16 mouse cellular contexts compared by ENCODE assay signal in the genomic region with DNA sequence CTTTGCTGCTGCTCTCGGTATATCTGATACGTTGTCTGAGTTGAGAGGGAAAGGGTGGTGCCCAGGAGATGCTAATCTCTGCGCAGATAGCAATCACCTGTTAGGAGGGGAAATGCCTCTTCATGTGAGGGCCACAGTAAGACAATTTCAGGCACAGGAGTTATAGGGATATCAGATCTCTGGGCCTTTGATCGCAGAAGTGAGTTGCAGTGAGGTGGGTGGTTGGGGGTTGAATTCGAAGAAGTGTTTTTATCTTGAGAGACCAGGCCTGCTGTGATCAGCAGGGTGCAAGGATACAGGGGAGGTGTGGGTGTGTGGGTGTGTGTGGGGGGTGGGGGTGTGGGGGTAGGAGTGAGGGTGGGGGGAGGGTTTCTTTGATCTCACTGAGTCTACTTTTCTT. TPM values are rescaled to one million over a fixed set of nuclear protein-coding genes. Genes with fewer than 3 reads are reported as not detected.
DNase-seq lines count a peak whose midpoint lies in the region; ATAC-seq and TF ChIP-seq lines count a peak whose summit lies in the region.
"Had no signal": no experiment of that assay in that cellular context is flagged by ENCODE, and none has a peak within 500 bp of the region (broad histone marks: within the 10 kb centered on the region; RNA-seq: fewer than 3 reads in every experiment).

No protein-coding gene starts in this region.

- no peak for TF ChIP-seq CTCF in liver, embryonic 14.5 days (IDR thresholded peaks at IDR 0.05; ENCODE audit: low read depth)
- TF ChIP-seq CTCF in thymus, adult 2 months (IDR thresholded peaks at IDR 0.05; ENCODE audit: borderline replicate concordance, control insufficient read depth, extremely low read depth, insufficient read depth, low read length, poor library complexity), result no peak
- TF ChIP-seq CTCF in left cerebral cortex, adult 2 months (IDR thresholded peaks at IDR 0.05), result no peak

- no peaks in the 10 kb centered on the region; the same call in 1 of the 2 replicates for H3K9me3 ChIP-seq in liver, embryonic 14.5 days (ENCODE audit: control insufficient read depth, low read length)
- H3K9me3 ChIP-seq: forebrain, embryonic 12.5 days; heart, embryonic 13.5 days; hindbrain, embryonic 13.5 days; kidney, embryonic 15.5 days had no signal

- intact Hi-C loops in left cerebral cortex, adult 2 months (cut with DNase I), result no loop called here

- H3K9ac ChIP-seq in liver, embryonic 14.5 days (replicated peaks), result no peak overlapping the region
- H3K9ac ChIP-seq: forebrain, embryonic 12.5 days; heart, embryonic 13.5 days; hindbrain, embryonic 13.5 days; kidney, embryonic 15.5 days had no signal

- no peak overlapping the region for H3K4me3 ChIP-seq in liver, embryonic 14.5 days (ENCODE audit: insufficient read depth in 1 of 2, low read depth in 2 of 2, low read length in 2 of 2)
- H3K4me3 ChIP-seq in thymus, adult 2 months (ENCODE audit: control insufficient read depth, insufficient read depth, low read length), result no peak overlapping the region
- no peak overlapping the region for H3K4me3 ChIP-seq in left cerebral cortex, adult 2 months
- H3K4me3 ChIP-seq: forebrain, embryonic 12.5 days; heart, embryonic 13.5 days; hindbrain, embryonic 13.5 days; kidney, embryonic 15.5 days had no signal

- WGBS in liver, embryonic 14.5 days (ENCODE audit: insufficient replicate concordance), result 23% methylated on average over 5 of the region's 5 CpGs
- WGBS in thymus, adult 2 months, result 5% methylated on average over 5 of the region's 5 CpGs

- H3K4me2 ChIP-seq in liver, embryonic 14.5 days (ENCODE audit: low read depth), result peak overlapping the region; percentile 59
- H3K4me2 ChIP-seq: forebrain, embryonic 12.5 days; hindbrain, embryonic 13.5 days; kidney, embryonic 15.5 days had no signal

- TF ChIP-seq POLR2A in thymus, adult 2 months (IDR thresholded peaks at IDR 0.05; ENCODE audit: control insufficient read depth, extremely low read depth, insufficient read depth, low read length, poor library complexity), result no peak

- H3K36me3 ChIP-seq in liver, embryonic 14.5 days (replicated peaks; ENCODE audit: control insufficient read depth, insufficient read depth, low read depth), result no peaks in the 10 kb centered on the region
- no peaks in the 10 kb centered on the region for H3K36me3 ChIP-seq in thymus, adult 2 months (ENCODE audit: control insufficient read depth, insufficient read depth, low read length)
- H3K36me3 ChIP-seq: forebrain, embryonic 12.5 days; hindbrain, embryonic 13.5 days; kidney, embryonic 15.5 days had no signal

- H3K27me3 ChIP-seq in liver, embryonic 14.5 days (ENCODE audit: control insufficient read depth, insufficient read depth, low read length), result no peaks in the 10 kb centered on the region
- H3K27me3 ChIP-seq in thymus, adult 2 months (ENCODE audit: control insufficient read depth, insufficient read depth, low read length), result no peaks in the 10 kb centered on the region
- H3K27me3 ChIP-seq: forebrain, embryonic 12.5 days; heart, embryonic 13.5 days; hindbrain, embryonic 13.5 days; kidney, embryonic 15.5 days had no signal

- TF ChIP-seq EP300 in liver, embryonic 14.5 days (IDR thresholded peaks at IDR 0.05; ENCODE audit: low read depth), result no peak

- ATAC-seq in liver, embryonic 14.5 days (ENCODE audit: insufficient read depth), result peak; percentile 88

- no peak overlapping the region for H3K27ac ChIP-seq in liver, embryonic 14.5 days
- H3K27ac ChIP-seq in thymus, adult 2 months (ENCODE audit: control insufficient read depth, insufficient read depth, low read length), result no peak overlapping the region
- no peak overlapping the region for H3K27ac ChIP-seq in left cerebral cortex, adult 2 months
- H3K27ac ChIP-seq: forebrain, embryonic 12.5 days; heart, embryonic 13.5 days; hindbrain, embryonic 13.5 days; kidney, embryonic 15.5 days had no signal

- peak; percentile 65 for DNase-seq in CD8-positive naive resting alpha-beta T cell, adult 2 months (ENCODE audit: low read depth in 2 of 2, low spot score in 2 of 2)
- peak; percentile 87 for DNase-seq in T-cell, adult 2 months (ENCODE audit: low spot score)
- DNase-seq in liver, embryonic 14.5 days (ENCODE audit: low read depth in 3 of 3, low spot score in 3 of 3), result peak in 1 of 3 experiments; percentile 33
- DNase-seq in thymus, adult 2 months, result peak; percentile 53
- DNase-seq in layer of hippocampus, postnatal 14 days (ENCODE audit: low spot score in 2 of 2), result no peak
- DNase-seq in left cerebral cortex, adult 2 months (ENCODE audit: extremely low spot score in 1 of 2, low spot score in 2 of 2), result no peak
- DNase-seq in kidney, adult 18-20 months, result no peak
- DNase-seq in lung, adult 18-20 months, result no peak
- DNase-seq: cerebellum, adult 9-11 months; right cerebral cortex, postnatal 25 days had no signal

- H3K4me1 ChIP-seq in liver, embryonic 14.5 days (replicated peaks; ENCODE audit: control insufficient read depth in 2 of 2, insufficient read depth in 2 of 2, low read length in 1 of 2), result peaks cover 10 to 14% of the 10 kb centered on the region in 2 experiments
- peaks cover 71% of the 10 kb centered on the region for H3K4me1 ChIP-seq in thymus, adult 2 months (replicated peaks; ENCODE audit: control insufficient read depth, insufficient read depth, low read length)
- H3K4me1 ChIP-seq: forebrain, embryonic 12.5 days; hindbrain, embryonic 13.5 days had no signal

RNA-seq across cellular contexts. Expression of a gene that starts 24.4 kb away (rescaled TPM):
- polyA plus RNA-seq in liver, embryonic 14.5 days (2012; rRNA removed), result 0.01 and 0.02 TPM in 2 replicates
- 0.04 and 0.06 TPM in 2 replicates for polyA plus RNA-seq in liver, embryonic 14.5 days (2014; fragmentation: Nextera tagmentation; extraction: Ambion mirVana)
- polyA plus RNA-seq in thymus, adult 2 months (2012; rRNA removed), result 0.01 TPM in 1 of 2 replicates, not detected in the other
- total RNA-seq in layer of hippocampus, postnatal 14 days (2021), result under 1 TPM; 0.46 to 0.48 TPM
- 1 to 10 TPM in 1 of 2 experiments, under 1 TPM in 1; 0.79 to 1.3 TPM for total RNA-seq in left cerebral cortex, adult 2 months (2021)
- polyA plus RNA-seq: embryonic facial prominence, embryonic 11.5 days; forebrain, embryonic 12.5 days; limb, embryonic 11.5 days had no signal

RNA-seq across cellular contexts. Expression of a gene that starts 53.3 kb away (rescaled TPM):
- polyA plus RNA-seq in liver, embryonic 14.5 days (2012; rRNA removed), result 10.1 and 11.2 TPM in 2 replicates
- 5.7 and 6.9 TPM in 2 replicates for polyA plus RNA-seq in liver, embryonic 14.5 days (2014; fragmentation: Nextera tagmentation; extraction: Ambion mirVana)
- 12.1 and 14.7 TPM in 2 replicates for polyA plus RNA-seq in thymus, adult 2 months (2012; rRNA removed)
- 1 to 10 TPM; 2.1 to 2.5 TPM for total RNA-seq in layer of hippocampus, postnatal 14 days (2021)
- 1 to 10 TPM; 2.9 to 3.4 TPM for total RNA-seq in left cerebral cortex, adult 2 months (2021)

Comparison
In these comparisons a context has a peak if more than half of its experiments do, and no peak if none do; other contexts are left out.
1. DNase-seq: peak in CD8-positive naive resting alpha-beta T cell, adult 2 months (2 of 2), T-cell, adult 2 months (single experiment) and thymus, adult 2 months (single experiment); none in layer of hippocampus, postnatal 14 days (0 of 2), left cerebral cortex, adult 2 months (0 of 2), kidney, adult 18-20 months (single experiment) and lung, adult 18-20 months (0 of 2).